Mouse (Mus musculus): ENCODE measurements around the gene Cd300ld. TPM values are rescaled to one million over a fixed set of nuclear protein-coding genes. Genes with fewer than 3 reads are reported as not detected.
"Not testable (repeated sequence)": the region's sequence is repeated elsewhere in the genome, so short reads cannot be mapped to it uniquely, and the experiment has no call there.

The Cd300ld gene
- polyA plus RNA-seq (2014; fragmentation: Nextera tagmentation; extraction: Ambion mirVana), result 0.07 and 0.09 TPM in 2 replicates

DNA sequence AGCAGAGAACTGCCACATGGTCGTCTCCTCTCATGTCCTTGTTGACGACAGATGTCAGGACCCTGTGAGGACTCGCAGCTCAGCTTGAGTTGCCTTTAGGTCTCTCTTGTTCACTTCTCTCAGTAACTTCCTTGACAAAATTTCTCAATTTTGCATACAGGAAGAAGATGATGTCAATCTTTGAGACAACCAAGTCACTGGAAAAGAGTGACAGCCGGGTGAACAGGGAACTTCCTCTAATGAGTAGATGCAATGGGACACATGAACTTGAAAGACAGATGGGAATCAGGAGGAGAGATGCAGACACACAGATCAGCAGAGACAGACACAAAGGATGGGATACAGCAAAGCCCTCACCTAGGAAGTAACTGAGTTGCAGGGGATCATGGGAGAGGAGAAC, at the start of gene Cd300ld:
Gene Cd300ld (minus strand): TSS at position 130 of the 400 bp plus-strand sequence.
- no peaks in the 10 kb centered on the region for H3K4me1 ChIP-seq (ENCODE audit: control insufficient read depth, insufficient read depth, low read length)
- ATAC-seq (ENCODE audit: insufficient number of reproducible peaks, low FRiP score, low TSS enrichment, low read depth), result no peak
- no peaks in the 10 kb centered on the region for H3K9me3 ChIP-seq (ENCODE audit: control insufficient read depth, low read length)
- H3K4me2 ChIP-seq (ENCODE audit: low read depth, severe bottlenecking), result no peak within 1 kb of the TSS
- no peaks in the 10 kb centered on the region for H3K27me3 ChIP-seq (ENCODE audit: control insufficient read depth, insufficient read depth, low read length)
- 75% methylated on average over 4 of the region's 4 CpGs for WGBS
- no peak for DNase-seq (ENCODE audit: low spot score)
- H3K27ac ChIP-seq (replicated peaks; ENCODE audit: low read depth, low read length), result no peak within 1 kb of the TSS
- H3K36me3 ChIP-seq (ENCODE audit: control insufficient read depth, insufficient read depth, low read length), result no peaks in the 10 kb centered on the region
- H3K9ac ChIP-seq (ENCODE audit: low read length), result no peak within 1 kb of the TSS
- no peak within 1 kb of the TSS for H3K4me3 ChIP-seq (ENCODE audit: low read depth, low read length)

DNA sequence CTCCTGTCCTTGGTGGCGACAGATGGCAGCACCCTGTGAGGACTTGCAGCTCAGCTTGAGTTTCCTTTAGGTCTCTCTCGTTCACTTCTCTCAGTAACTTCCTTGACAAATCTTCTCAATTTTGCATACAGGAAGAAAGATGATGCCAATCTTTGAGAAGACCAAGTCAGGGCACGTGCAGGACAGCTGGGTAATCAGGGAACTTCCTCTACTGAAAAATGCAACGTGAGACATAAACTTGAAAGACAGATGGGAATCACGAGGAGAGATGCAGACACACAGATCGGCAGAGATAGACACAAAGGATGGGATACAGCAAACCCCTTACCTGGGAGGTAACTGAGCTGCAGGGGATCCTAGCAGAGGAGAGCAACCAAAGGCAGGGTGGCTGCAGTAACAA, 47.9 kb upstream of the Cd300ld start, which contains the start of gene Cd300ld5:
Gene Cd300ld5 (minus strand): TSS at position 101 of the 400 bp plus-strand sequence.
- not testable (repeated sequence) for H3K9me3 ChIP-seq (ENCODE audit: control insufficient read depth, low read length); H3K9ac ChIP-seq (ENCODE audit: low read length); H3K4me3 ChIP-seq (ENCODE audit: low read depth, low read length); H3K4me2 ChIP-seq (ENCODE audit: low read depth, severe bottlenecking); H3K27me3 ChIP-seq (ENCODE audit: control insufficient read depth, insufficient read depth, low read length); ATAC-seq (ENCODE audit: insufficient number of reproducible peaks, low FRiP score, low TSS enrichment, low read depth); DNase-seq (ENCODE audit: low spot score); H3K36me3 ChIP-seq (ENCODE audit: control insufficient read depth, insufficient read depth, low read length); H3K4me1 ChIP-seq (ENCODE audit: control insufficient read depth, insufficient read depth, low read length); H3K27ac ChIP-seq (replicated peaks; ENCODE audit: low read depth, low read length)
- WGBS, result no CpG with 5 or more reads among the region's 6 CpGs

DNA sequence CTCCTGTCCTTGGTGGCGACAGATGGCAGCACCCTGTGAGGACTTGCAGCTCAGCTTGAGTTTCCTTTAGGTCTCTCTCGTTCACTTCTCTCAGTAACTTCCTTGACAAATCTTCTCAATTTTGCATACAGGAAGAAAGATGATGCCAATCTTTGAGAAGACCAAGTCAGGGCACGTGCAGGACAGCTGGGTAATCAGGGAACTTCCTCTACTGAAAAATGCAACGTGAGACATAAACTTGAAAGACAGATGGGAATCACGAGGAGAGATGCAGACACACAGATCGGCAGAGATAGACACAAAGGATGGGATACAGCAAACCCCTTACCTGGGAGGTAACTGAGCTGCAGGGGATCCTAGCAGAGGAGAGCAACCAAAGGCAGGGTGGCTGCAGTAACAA, 37.2 kb upstream of the Cd300ld start, which contains the start of gene Cd300ld4:
Gene Cd300ld4 (minus strand): TSS at position 101 of the 400 bp plus-strand sequence.
- not testable (repeated sequence) for DNase-seq (ENCODE audit: low spot score); H3K36me3 ChIP-seq (ENCODE audit: control insufficient read depth, insufficient read depth, low read length); H3K9ac ChIP-seq (ENCODE audit: low read length); ATAC-seq (ENCODE audit: insufficient number of reproducible peaks, low FRiP score, low TSS enrichment, low read depth); H3K27ac ChIP-seq (replicated peaks; ENCODE audit: low read depth, low read length); H3K4me3 ChIP-seq (ENCODE audit: low read depth, low read length); H3K4me1 ChIP-seq (ENCODE audit: control insufficient read depth, insufficient read depth, low read length); H3K9me3 ChIP-seq (ENCODE audit: control insufficient read depth, low read length); H3K27me3 ChIP-seq (ENCODE audit: control insufficient read depth, insufficient read depth, low read length); H3K4me2 ChIP-seq (ENCODE audit: low read depth, severe bottlenecking)
- WGBS, result no CpG with 5 or more reads among the region's 6 CpGs

DNA sequence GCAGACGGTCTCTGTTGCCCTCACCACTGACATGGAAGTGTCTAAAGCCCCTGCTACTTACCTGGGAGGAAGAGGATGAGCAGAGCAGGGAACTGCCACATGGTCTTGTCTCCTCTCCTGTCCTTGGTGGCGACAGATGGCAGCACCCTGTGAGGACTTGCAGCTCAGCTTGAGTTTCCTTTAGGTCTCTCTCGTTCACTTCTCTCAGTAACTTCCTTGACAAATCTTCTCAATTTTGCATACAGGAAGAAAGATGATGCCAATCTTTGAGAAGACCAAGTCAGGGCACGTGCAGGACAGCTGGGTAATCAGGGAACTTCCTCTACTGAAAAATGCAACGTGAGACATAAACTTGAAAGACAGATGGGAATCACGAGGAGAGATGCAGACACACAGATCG, 26.4 kb upstream of the Cd300ld start, which contains the start of gene Cd300ld2:
Gene Cd300ld2 (minus strand): TSS at position 101 of the 400 bp plus-strand sequence.
- H3K27ac ChIP-seq (replicated peaks; ENCODE audit: low read depth, low read length); DNase-seq (ENCODE audit: low spot score); H3K36me3 ChIP-seq (ENCODE audit: control insufficient read depth, insufficient read depth, low read length); H3K9ac ChIP-seq (ENCODE audit: low read length); H3K4me3 ChIP-seq (ENCODE audit: low read depth, low read length); H3K27me3 ChIP-seq (ENCODE audit: control insufficient read depth, insufficient read depth, low read length); H3K4me2 ChIP-seq (ENCODE audit: low read depth, severe bottlenecking); ATAC-seq (ENCODE audit: insufficient number of reproducible peaks, low FRiP score, low TSS enrichment, low read depth); H3K9me3 ChIP-seq (ENCODE audit: control insufficient read depth, low read length); H3K4me1 ChIP-seq (ENCODE audit: control insufficient read depth, insufficient read depth, low read length): not testable (repeated sequence)
- WGBS, result no CpG with 5 or more reads among the region's 7 CpGs

DNA sequence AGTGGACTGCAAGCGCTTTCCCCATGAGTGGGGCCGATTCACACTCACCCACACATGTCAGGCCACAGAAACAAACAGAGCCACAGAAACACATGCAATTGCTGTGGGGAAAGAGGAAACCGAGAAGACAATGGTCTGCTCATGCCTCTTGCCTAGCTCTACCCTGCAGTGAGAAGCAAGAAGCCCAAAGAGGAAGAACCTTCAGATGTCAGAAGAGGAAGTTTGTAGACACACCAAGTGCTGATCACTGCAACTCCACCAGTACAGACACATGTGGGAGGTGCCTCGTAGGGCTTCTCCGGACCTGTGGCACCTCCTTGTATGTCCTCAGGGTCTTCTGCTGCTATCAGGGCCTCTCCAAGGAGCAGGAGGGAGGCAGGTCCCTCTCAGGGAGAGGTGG, 14.3 kb upstream of the Cd300ld start:
- WGBS, result 82% methylated on average over 5 of the region's 5 CpGs
- no peaks in the 10 kb centered on the region for H3K4me1 ChIP-seq (ENCODE audit: control insufficient read depth, insufficient read depth, low read length)
- H3K9me3 ChIP-seq (ENCODE audit: control insufficient read depth, low read length), result no peaks in the 10 kb centered on the region
- H3K27me3 ChIP-seq (ENCODE audit: control insufficient read depth, insufficient read depth, low read length), result no peaks in the 10 kb centered on the region
- no peaks in the 10 kb centered on the region for H3K36me3 ChIP-seq (ENCODE audit: control insufficient read depth, insufficient read depth, low read length)
- DNase-seq (ENCODE audit: low spot score) (no peak), ATAC-seq (ENCODE audit: insufficient number of reproducible peaks, low FRiP score, low TSS enrichment, low read depth) (no peak)
- H3K4me3 ChIP-seq (ENCODE audit: low read depth, low read length), result no peak overlapping the region
- H3K4me2 ChIP-seq (ENCODE audit: low read depth, severe bottlenecking), result no peak overlapping the region
- H3K27ac ChIP-seq (replicated peaks; ENCODE audit: low read depth, low read length), result no peak overlapping the region
- H3K9ac ChIP-seq (ENCODE audit: low read length), result no peak overlapping the region

DNA sequence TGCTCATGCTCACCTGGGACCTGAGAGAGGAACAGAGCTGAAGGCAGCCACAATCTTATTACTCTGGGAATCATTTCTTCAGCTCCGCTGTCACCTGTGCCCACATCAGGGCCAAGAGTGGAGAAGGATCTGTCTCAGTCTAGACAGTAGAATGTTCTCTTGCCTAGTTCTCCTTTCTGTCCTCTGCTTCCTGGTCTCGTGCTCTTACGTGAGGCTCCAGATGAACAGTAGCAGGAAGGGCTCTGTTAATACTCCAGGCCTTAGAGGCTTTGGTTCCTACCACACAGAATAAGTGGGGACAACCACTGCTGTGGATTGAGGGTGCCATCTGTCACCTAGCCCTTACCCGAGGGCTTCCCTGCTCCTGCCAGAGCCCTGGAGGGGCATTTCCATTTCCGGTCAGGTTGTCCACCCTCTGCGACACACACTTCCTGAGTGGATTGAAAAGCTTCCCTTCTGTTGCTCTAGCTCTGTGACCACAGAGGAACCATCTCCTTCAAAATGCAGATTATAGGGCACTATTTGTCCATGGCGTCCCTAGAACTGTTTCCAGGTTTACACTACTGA, 11.8 kb upstream of the Cd300ld start, which contains the start of gene Cd300c2:
Gene Cd300c2 (minus strand): TSS at position 407 of the 567 bp plus-strand sequence.
- H3K9me3 ChIP-seq (ENCODE audit: control insufficient read depth, low read length), result no peaks in the 10 kb centered on the region
- no peak within 1 kb of the TSS for H3K9ac ChIP-seq (ENCODE audit: low read length)
- DNase-seq (ENCODE audit: low spot score) (no peak), ATAC-seq (ENCODE audit: insufficient number of reproducible peaks, low FRiP score, low TSS enrichment, low read depth) (no peak)
- H3K4me2 ChIP-seq (ENCODE audit: low read depth, severe bottlenecking), result no peak within 1 kb of the TSS
- H3K27ac ChIP-seq (replicated peaks; ENCODE audit: low read depth, low read length), result no peak within 1 kb of the TSS
- no peaks in the 10 kb centered on the region for H3K36me3 ChIP-seq (ENCODE audit: control insufficient read depth, insufficient read depth, low read length)
- WGBS, result 80% methylated on average over 7 of the region's 7 CpGs
- H3K27me3 ChIP-seq (ENCODE audit: control insufficient read depth, insufficient read depth, low read length), result no peaks in the 10 kb centered on the region
- no peaks in the 10 kb centered on the region for H3K4me1 ChIP-seq (ENCODE audit: control insufficient read depth, insufficient read depth, low read length)
- H3K4me3 ChIP-seq (ENCODE audit: low read depth, low read length), result no peak within 1 kb of the TSS

DNA sequence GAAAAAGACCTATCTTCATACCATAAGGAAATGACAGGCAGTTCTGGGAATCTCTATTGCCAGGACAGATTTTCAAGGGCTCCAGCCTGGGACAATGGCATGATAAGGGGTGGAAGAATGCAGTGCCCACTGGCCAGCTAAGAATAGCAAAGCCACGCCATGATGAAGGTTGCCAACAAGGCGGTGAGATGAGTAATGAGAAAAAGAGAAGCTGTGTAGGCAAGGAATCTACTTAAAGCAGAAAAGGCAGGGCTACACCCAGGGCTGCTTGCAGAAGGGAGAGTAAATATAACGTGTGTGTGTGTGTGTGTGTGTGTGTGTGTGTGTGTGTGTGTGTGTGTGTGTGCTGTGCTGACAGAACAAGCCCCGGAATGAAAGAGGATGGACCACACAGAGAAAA, 7.9 kb downstream of the Cd300ld start:
- H3K9ac ChIP-seq (ENCODE audit: low read length), result no peak overlapping the region
- no peak for ATAC-seq (ENCODE audit: insufficient number of reproducible peaks, low FRiP score, low TSS enrichment, low read depth)

DNA sequence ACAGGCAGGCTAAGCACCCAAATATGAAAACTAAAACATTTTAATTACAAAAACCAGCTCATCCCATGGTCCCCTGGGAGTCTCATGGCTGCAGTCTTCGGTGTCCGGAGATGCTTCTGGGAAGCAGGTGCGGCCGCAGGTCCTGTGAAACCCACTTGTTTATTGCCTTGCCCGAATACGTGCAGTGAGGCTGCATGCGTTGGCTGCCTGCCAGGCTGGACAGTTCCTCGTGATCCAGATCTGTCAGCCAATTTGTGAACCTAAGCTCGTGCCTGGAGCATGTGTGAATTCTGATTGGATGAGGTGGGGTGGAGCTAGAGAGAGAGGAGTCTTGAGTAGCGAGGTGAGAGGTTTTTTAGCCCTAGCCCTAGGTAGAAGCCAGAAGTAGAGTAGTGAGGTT, 17.0 kb downstream of the Cd300ld start:
- H3K27me3 ChIP-seq (ENCODE audit: control insufficient read depth, insufficient read depth, low read length), result no peaks in the 10 kb centered on the region
- no peaks in the 10 kb centered on the region for H3K4me1 ChIP-seq (ENCODE audit: control insufficient read depth, insufficient read depth, low read length)
- H3K9ac ChIP-seq (ENCODE audit: low read length), result no peak overlapping the region
- no peaks in the 10 kb centered on the region for H3K36me3 ChIP-seq (ENCODE audit: control insufficient read depth, insufficient read depth, low read length)
- no peak for DNase-seq (ENCODE audit: low spot score)
- H3K4me3 ChIP-seq (ENCODE audit: low read depth, low read length), result no peak overlapping the region
- H3K4me2 ChIP-seq (ENCODE audit: low read depth, severe bottlenecking), result no peak overlapping the region
- H3K9me3 ChIP-seq (ENCODE audit: control insufficient read depth, low read length), result no peaks in the 10 kb centered on the region
- H3K27ac ChIP-seq (replicated peaks; ENCODE audit: low read depth, low read length), result no peak overlapping the region
- ATAC-seq (ENCODE audit: insufficient number of reproducible peaks, low FRiP score, low TSS enrichment, low read depth), result no peak
- WGBS, result 86% methylated on average over 10 of the region's 10 CpGs

More for the DNA sequence above, 7.9 kb downstream of the Cd300ld start:
- Histone ChIP-seq H3K36me3 (ENCODE audit: control insufficient read depth, insufficient read depth, low read length) (no peaks in the 10 kb centered on the region), H3K4me2 (ENCODE audit: low read depth, severe bottlenecking) (no peak overlapping the region), H3K4me3 (ENCODE audit: low read depth, low read length) (no peak overlapping the region), H3K27ac (replicated peaks; ENCODE audit: low read depth, low read length) (no peak overlapping the region), H3K9me3 (ENCODE audit: control insufficient read depth, low read length) (peaks cover 4% of the 10 kb centered on the region; the same call in 1 of the 2 replicates), H3K27me3 (ENCODE audit: control insufficient read depth, insufficient read depth, low read length) (no peaks in the 10 kb centered on the region), H3K4me1 (ENCODE audit: control insufficient read depth, insufficient read depth, low read length) (no peaks in the 10 kb centered on the region)
- WGBS, result 89% methylated on average over 4 of the region's 4 CpGs
- no peak for DNase-seq (ENCODE audit: low spot score)
